Mouse (Mus musculus) CD8-positive naive resting alpha-beta T cell, adult 57 days (primary cell): ENCODE measurements around the gene Slc6a17. TPM values are rescaled to one million over a fixed set of nuclear protein-coding genes. Genes with fewer than 3 reads are reported as not detected.

Experiments used
- total RNA-seq: library from RNA; stranded (reverse); gene quantifications from one replicate; pipeline ENCODE4 v1.2.4, GENCODE M21; 2023

Slc6a17 gene
- total RNA-seq: not detected

GRCm38 (mm10) chr3:107517631-107518108 lies at the start of gene Slc6a17:
Slc6a17 (minus strand) TSS chr3:107518018.

DNA sequence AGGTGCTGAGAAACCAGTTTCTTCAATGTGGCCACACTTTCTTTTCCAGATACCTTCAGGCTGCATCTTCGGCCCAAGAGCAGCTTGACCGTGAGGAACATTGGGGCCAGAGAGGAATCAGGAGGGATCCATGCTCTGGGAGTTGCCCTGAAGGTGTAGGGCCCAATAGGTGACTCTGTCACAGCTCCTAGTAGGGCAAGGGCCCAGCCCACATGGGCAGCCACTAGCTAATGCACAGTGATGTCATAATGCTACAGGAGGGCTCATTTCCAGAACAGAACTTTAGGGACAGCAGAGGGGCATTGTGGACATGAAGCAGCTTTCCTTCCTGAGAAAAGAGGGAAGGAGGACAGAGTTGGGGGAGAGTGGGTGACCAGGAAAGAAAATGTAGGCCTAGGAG lies 37.0 kb upstream of the Slc6a17 start, which contains the start of gene Ubl4b:
TSS of gene Ubl4b (minus strand) at position 232 of the 400 bp plus-strand sequence.

DNA sequence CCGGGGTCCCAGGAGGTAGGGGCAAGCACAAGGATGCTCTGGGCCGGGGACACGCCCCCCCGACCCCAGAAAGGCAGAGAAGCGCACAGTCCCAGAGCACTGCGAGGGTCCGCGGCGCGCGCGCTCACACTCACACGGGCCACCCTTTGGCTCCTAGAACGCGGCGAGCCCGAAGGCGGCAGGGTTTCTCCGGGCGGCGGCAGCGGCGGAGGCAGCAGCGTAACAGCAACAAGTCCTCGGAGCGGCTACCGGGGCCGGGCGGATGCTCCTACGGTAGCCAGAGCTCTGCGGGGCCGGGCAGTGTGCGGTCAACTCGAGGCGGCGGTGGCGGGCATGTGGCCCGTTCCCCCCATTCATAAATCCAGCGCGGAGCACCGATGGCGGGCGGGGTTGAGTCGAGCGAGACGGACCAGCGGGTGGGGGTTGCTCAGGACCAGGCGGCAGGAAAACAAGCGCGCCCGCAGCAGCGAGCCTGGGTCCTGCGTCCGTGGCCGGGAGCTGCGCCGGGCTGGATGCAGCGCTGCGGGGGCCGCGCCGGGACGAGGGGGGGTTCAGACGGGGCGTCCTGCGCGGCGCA lies 58.5 kb downstream of the Slc6a17 start, which contains the start of gene Kcnc4:
TSS of gene Kcnc4 (minus strand) at position 357 of the 577 bp plus-strand sequence.

Other genes with a start within 250 kb of the Slc6a17 start
- 39.2 TPM for gene Lamtor5, start 239.2 kb downstream of the Slc6a17 start, total RNA-seq
- gene Slc16a4, start 226.8 kb downstream of the Slc6a17 start, total RNA-seq: 0.61 TPM
- gene Rbm15, start 184.3 kb downstream of the Slc6a17 start, total RNA-seq: 44.6 TPM
- not detected for gene Kcnc4, start 58.5 kb downstream of the Slc6a17 start, total RNA-seq
- not detected for gene Ubl4b, start 37.1 kb upstream of the Slc6a17 start, total RNA-seq
- gene Alx3, start 77.0 kb upstream of the Slc6a17 start, total RNA-seq: not detected
- gene Gm10961, start 113.3 kb upstream of the Slc6a17 start, total RNA-seq: not detected
- 48.0 TPM for gene Strip1, start 113.7 kb upstream of the Slc6a17 start, total RNA-seq
- 73.9 TPM for gene Ahcyl1, start 178.5 kb upstream of the Slc6a17 start, total RNA-seq
- gene Csf1, start 242.5 kb upstream of the Slc6a17 start, total RNA-seq: 3.1 TPM